Mouse (Mus musculus) midbrain, postnatal 0 days (tissue): ENCODE measurements around the gene Hmx3. TPM values are rescaled to one million over a fixed set of nuclear protein-coding genes. Genes with fewer than 3 reads are reported as not detected.
A peak's percentile ranks its signal among the peaks of the same experiment; 100 is the strongest.

Source experiments
- ATAC-seq: fragments of 200-750 bp; cut with Nextera tagmentation; 2 replicates; pipeline ENCODE4 v1.8.0; 2017; ENCODE audit warnings: moderate number of reproducible peaks, mild to moderate bottlenecking, moderate TSS enrichment, moderate library complexity; ENCODE audit not compliant: low FRiP score
- DNase-seq: peaks from one replicate; pipeline ENCODE4 v3.0.0-alpha.2; 2015; ENCODE audit warnings: low spot score
- H3K27ac ChIP-seq: fragments of 300-500 bp; sonication (generic); 2 replicates; pipeline ENCODE4 v1.5.1; 2014; ENCODE audit warnings: low read depth, mild to moderate bottlenecking, low read length, mixed read lengths
- H3K27me3 ChIP-seq: fragments of 300-500 bp; sonication (generic); 2 replicates; pipeline ENCODE4 v1.6.1; 2014; ENCODE audit warnings: low read length, control low read depth, mixed read lengths; ENCODE audit not compliant: insufficient read depth
- H3K36me3 ChIP-seq: fragments of 300-500 bp; sonication (generic); 2 replicates; pipeline ENCODE4 v1.6.1; 2014; ENCODE audit warnings: low read length, control low read depth, mixed read lengths; ENCODE audit not compliant: insufficient read depth
- H3K4me1 ChIP-seq: fragments of 300-500 bp; sonication (generic); 2 replicates; pipeline ENCODE4 v1.6.1; 2014; ENCODE audit warnings: mild to moderate bottlenecking, control low read depth, antibody characterized with exemption, low read length, mixed read lengths; ENCODE audit not compliant: insufficient read depth
- H3K4me2 ChIP-seq: fragments of 300-500 bp; sonication (generic); 2 replicates; pipeline ENCODE4 v1.6.1; 2014; ENCODE audit warnings: low read depth, mild to moderate bottlenecking, low read length, mixed read lengths; ENCODE audit not compliant: poor library complexity, severe bottlenecking
- H3K4me3 ChIP-seq: fragments of 300-500 bp; sonication (generic); 2 replicates; pipeline ENCODE4 v1.5.1; 2014; ENCODE audit warnings: low read depth, mild to moderate bottlenecking, low read length, moderate library complexity
- H3K9ac ChIP-seq: fragments of 300-500 bp; sonication (generic); replicated peaks from 2 replicates; pipeline ENCODE4 v1.6.1; 2014; ENCODE audit warnings: mild to moderate bottlenecking, low read length, moderate library complexity, mixed read lengths; ENCODE audit not compliant: poor library complexity, severe bottlenecking
- H3K9me3 ChIP-seq: fragments of 300-500 bp; sonication (generic); 2 replicates; pipeline ENCODE4 v1.6.1; 2016; ENCODE audit warnings: low read length, control low read depth
- CTCF ChIP-seq: IDR thresholded peaks from 2 replicates; pipeline ENCODE4 v1.5.1; 2016; ENCODE audit warnings: antibody characterized with exemption, mild to moderate bottlenecking
- WGBS: fragments of 180-500 bp; shearing (Covaris S2); extraction: QIAGEN DNeasy Blood & Tissue Kit; methylation state at CpG from one replicate; pipeline ENCODE4 v1.1.7; 2014; 5-methylcytosine and 5-hydroxymethylcytosine counted together
- polyA plus RNA-seq: library from polyadenylated mRNA; unstranded; fragments of >200 nt; fragmentation: Nextera tagmentation; extraction: Ambion mirVana; gene quantifications from 2 replicates; pipeline ENCODE4 v1.2.1, GENCODE M21; 2015
- total RNA-seq: library from RNA; depleted of rRNA; stranded (reverse); fragments of >200 nt; gene quantifications from 2 replicates; pipeline ENCODE4 v1.2.3, GENCODE M21; 2014; rRNA removed

The Hmx3 gene
- total and polyA plus RNA-seq, 2 experiments from 2014 or later = 0.88 to 1.2 TPM

GRCm38 (mm10) chr7:131560697-131561042 lies 18.0 kb downstream of the Hmx3 start:
- Histone ChIP-seq H3K4me2 (peak overlapping the region; percentile 79), H3K4me1 (0 out of 2 replicates have a peak, but pooled peaks cover 2% of the 10 kb centered on the region), H3K9me3 (no peaks in the 10 kb centered on the region), H3K9ac (peak overlapping the region; percentile 72), H3K27me3 (peaks cover 25% of the 10 kb centered on the region), H3K27ac (peak overlapping the region; percentile 83), H3K4me3 (peak overlapping the region; percentile 55), H3K36me3 (peaks cover 13% of the 10 kb centered on the region)
- no peak for DNase-seq
- ATAC-seq = peak; percentile 57
- under 1% methylated on average over 14 of the region's 14 CpGs for WGBS
- no peak for TF ChIP-seq CTCF

- ATAC-seq (no peak), DNase-seq (no peak)
- WGBS = 85% methylated on average over 6 of the region's 6 CpGs
- peak; percentile 52 for TF ChIP-seq CTCF
- Histone ChIP-seq H3K4me1 (no peaks in the 10 kb centered on the region), H3K27ac (no peak overlapping the region), H3K9ac (no peak overlapping the region), H3K36me3 (peaks cover 9% of the 10 kb centered on the region), H3K4me2 (no peak overlapping the region), H3K9me3 (no peaks in the 10 kb centered on the region), H3K4me3 (no peak overlapping the region), H3K27me3 (no peaks in the 10 kb centered on the region)
Observed at GRCm38 (mm10) chr7:131575246-131575645, 32.6 kb downstream of the Hmx3 start.

- H3K9ac ChIP-seq = no peak overlapping the region
- DNase-seq (no peak), ATAC-seq (no peak)
- H3K4me3 ChIP-seq = no peak overlapping the region
- no peaks in the 10 kb centered on the region for H3K9me3 ChIP-seq
- H3K36me3 ChIP-seq = no peaks in the 10 kb centered on the region
- no peaks in the 10 kb centered on the region for H3K27me3 ChIP-seq
- no peak overlapping the region for H3K27ac ChIP-seq
- no peaks in the 10 kb centered on the region for H3K4me1 ChIP-seq
- TF ChIP-seq CTCF = no peak
- no peak overlapping the region for H3K4me2 ChIP-seq
- WGBS = 54% methylated on average over 9 of the region's 9 CpGs
Observed at GRCm38 (mm10) chr7:131582178-131582577, 39.5 kb downstream of the Hmx3 start.

GRCm38 (mm10) chr7:131585551-131585950 lies 42.9 kb downstream of the Hmx3 start:
- H3K9ac ChIP-seq = no peak overlapping the region
- no peak overlapping the region for H3K4me2 ChIP-seq
- no peaks in the 10 kb centered on the region for H3K36me3 ChIP-seq
- no peak for TF ChIP-seq CTCF
- no peak overlapping the region for H3K27ac ChIP-seq
- ATAC-seq (no peak), DNase-seq (no peak)
- H3K4me1 ChIP-seq = no peaks in the 10 kb centered on the region
- H3K4me3 ChIP-seq = no peak overlapping the region
- no peaks in the 10 kb centered on the region for H3K9me3 ChIP-seq
- 85% methylated on average over 5 of the region's 5 CpGs for WGBS
- no peaks in the 10 kb centered on the region for H3K27me3 ChIP-seq

Other genes with a start within 250 kb of the Hmx3 start
- not detected in 2 replicates for gene Cuzd1, start 220.6 kb upstream of the Hmx3 start, total RNA-seq
- 0.06 and 0.07 TPM in 2 replicates for gene Cuzd1, start 220.6 kb upstream of the Hmx3 start, polyA plus RNA-seq
- not detected in 2 replicates for gene Fam24b, start 213.4 kb upstream of the Hmx3 start, total RNA-seq
- not detected in 2 replicates for gene Fam24b, start 213.4 kb upstream of the Hmx3 start, polyA plus RNA-seq
- not detected in 2 replicates for gene Fam24a, start 209.0 kb upstream of the Hmx3 start, total RNA-seq
- gene Fam24a, start 209.0 kb upstream of the Hmx3 start, polyA plus RNA-seq = 0.66 TPM in 1 of 2 replicates, not detected in the other
- gene 2310057M21Rik, start 180.1 kb upstream of the Hmx3 start, total RNA-seq = 16.2 and 28.7 TPM in 2 replicates
- gene 2310057M21Rik, start 180.1 kb upstream of the Hmx3 start, polyA plus RNA-seq = 24.9 and 28.1 TPM in 2 replicates
- 36.6 and 44.5 TPM in 2 replicates for gene Pstk, start 171.7 kb upstream of the Hmx3 start, total RNA-seq
- gene Pstk, start 171.7 kb upstream of the Hmx3 start, polyA plus RNA-seq = 54.3 and 55.0 TPM in 2 replicates
- 11.8 and 19.9 TPM in 2 replicates for gene Ikzf5, start 132.3 kb upstream of the Hmx3 start, total RNA-seq
- 9.5 and 10.8 TPM in 2 replicates for gene Ikzf5, start 132.3 kb upstream of the Hmx3 start, polyA plus RNA-seq
- gene Acadsb, start 132.3 kb upstream of the Hmx3 start, total RNA-seq = 36.2 and 47.2 TPM in 2 replicates
- 73.2 and 78.7 TPM in 2 replicates for gene Acadsb, start 132.3 kb upstream of the Hmx3 start, polyA plus RNA-seq
- gene Hmx2, start 5.9 kb downstream of the Hmx3 start, total RNA-seq = 0.71 and 1.3 TPM in 2 replicates
- gene Hmx2, start 5.9 kb downstream of the Hmx3 start, polyA plus RNA-seq = 0.66 and 1.0 TPM in 2 replicates
- 101 and 106 TPM in 2 replicates for gene Bub3, start 17.4 kb downstream of the Hmx3 start, total RNA-seq
- gene Bub3, start 17.4 kb downstream of the Hmx3 start, polyA plus RNA-seq = 120 and 125 TPM in 2 replicates